Mouse (Mus musculus) layer of hippocampus, adult 18-20 months (tissue): ENCODE results near the gene Gm9887. TPM values are rescaled to one million over a fixed set of nuclear protein-coding genes. Genes with fewer than 3 reads are reported as not detected.
A peak's percentile ranks its signal among the peaks of the same experiment; 100 is the strongest.

Source experiments
- DNase-seq, 2 experiments: peaks; one replicate each; pipeline ENCODE4 v3.0.0; 2022; ENCODE audit warnings: low spot score in 2 of 2
- long read RNA-seq: library from polyadenylated mRNA; stranded (forward); transcript quantifications from one replicate; pipeline ENCODE4 v2.0.0, GENCODE M21; 2021
- total RNA-seq, 2 experiments: library from RNA; stranded (reverse); gene quantifications; 2 replicates each; pipeline ENCODE4 v1.2.3; 2021

The Gm9887 gene
- total RNA-seq = not detected
- long read RNA-seq, partial matches to known transcripts = 0 of 2 reads
- long read RNA-seq, other reads (novel, unspliced or antisense) = 0 of 2 reads

DNA sequence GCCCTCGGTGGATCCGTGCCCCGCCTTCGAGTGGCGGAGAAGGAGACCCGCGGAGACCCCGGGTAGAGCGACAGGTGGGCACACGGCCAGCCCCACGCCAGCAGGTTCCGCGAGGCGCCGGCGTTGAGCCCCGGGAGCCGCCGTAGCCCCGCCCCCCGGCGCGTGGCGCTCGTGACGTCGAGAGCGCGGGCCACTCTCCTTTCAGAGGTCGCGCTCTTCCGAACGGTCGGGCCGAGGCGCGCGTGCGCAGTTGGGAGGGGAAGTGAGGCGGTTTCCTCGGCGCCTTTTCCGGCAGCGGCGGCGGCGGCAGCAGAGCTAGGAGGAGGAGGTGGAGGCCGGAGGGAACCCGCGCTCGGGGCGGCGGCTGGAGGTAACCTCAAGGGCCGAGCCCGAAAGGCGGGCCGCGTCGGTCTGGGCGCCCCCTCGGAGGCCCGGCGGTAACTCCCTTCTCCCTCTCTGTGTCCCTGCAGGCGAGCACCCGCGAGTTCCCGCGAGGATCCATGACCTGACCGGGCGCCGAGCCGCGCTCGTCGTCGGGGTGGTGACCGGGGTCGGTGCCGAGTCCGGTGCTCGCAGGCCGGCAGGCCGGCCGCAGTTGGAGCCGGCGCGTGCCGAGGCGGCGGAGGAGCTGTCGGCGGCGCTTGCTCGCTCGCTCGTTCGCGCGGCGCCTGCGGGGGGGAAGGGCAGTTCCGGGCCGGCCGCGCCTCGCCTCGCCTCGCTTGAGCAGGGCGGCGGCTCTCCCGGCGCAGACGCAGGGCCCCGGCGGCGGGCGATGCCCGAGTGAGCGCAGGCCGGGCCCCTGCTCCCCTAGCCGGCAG lies at the start of gene Gm9887, which contains the start of gene Arf6:
Gm9887 (minus strand) TSS at position 605 of the 818 bp plus-strand sequence.
Arf6 (plus strand) TSS at position 297 of the 818 bp plus-strand sequence.
- DNase-seq = peak; percentile 97

GRCm38 (mm10) chr12:69420716-69421115 lies 48.5 kb upstream of the Gm9887 start:
- no peak for DNase-seq

GRCm38 (mm10) chr12:69419606-69420005 lies 47.3 kb upstream of the Gm9887 start:
- DNase-seq = no peak

DNA sequence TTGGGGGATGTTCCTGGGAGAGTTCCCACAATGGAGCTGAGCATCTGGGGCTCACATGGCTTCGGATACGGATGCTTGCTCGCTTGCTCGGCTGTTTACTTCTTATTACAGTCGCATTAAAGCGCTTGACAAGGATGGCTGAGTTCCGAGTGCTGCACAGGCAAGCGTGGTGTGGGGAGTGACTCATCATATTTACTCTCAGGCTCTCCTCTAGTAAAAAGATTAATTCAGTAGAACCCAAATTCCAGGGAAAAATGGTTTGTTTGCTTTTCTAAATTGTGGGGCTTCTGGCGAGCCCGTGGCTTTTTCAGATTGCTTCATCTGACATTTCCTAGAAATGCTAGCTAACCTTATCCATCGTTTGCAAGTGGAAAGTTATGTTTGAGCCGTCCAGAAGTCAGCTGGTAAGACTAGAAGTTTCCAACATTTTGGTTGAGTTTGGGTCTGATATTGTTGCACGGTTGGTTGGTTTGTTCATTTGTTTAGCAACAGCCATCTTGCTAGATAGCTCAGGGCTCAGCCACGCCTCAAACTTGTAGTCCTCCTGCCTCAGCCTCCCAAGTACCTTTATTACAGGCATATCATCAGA lies 46.9 kb upstream of the Gm9887 start:
- peak in 1 of 2 experiments; percentile 41 for DNase-seq

DNA sequence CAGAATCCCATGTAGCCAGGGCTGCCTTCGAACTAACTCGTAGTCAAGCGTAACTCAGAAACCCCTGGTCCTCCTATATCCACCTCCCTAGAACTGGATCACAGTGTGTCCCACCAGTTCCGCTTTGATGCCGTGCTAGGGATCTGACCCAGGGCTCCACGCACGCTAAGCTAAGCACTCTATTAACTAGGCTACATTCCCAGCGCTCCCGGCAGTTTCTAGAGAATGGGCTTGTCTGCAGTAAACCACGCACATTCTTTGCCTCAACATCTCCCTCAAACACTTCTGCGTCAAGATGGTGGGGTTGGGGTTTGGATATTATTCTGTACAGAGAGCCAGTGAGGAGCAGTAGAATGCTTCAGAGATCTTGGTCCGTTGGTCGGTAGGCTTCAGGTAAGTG lies 46.3 kb upstream of the Gm9887 start:
- DNase-seq = no peak

DNA sequence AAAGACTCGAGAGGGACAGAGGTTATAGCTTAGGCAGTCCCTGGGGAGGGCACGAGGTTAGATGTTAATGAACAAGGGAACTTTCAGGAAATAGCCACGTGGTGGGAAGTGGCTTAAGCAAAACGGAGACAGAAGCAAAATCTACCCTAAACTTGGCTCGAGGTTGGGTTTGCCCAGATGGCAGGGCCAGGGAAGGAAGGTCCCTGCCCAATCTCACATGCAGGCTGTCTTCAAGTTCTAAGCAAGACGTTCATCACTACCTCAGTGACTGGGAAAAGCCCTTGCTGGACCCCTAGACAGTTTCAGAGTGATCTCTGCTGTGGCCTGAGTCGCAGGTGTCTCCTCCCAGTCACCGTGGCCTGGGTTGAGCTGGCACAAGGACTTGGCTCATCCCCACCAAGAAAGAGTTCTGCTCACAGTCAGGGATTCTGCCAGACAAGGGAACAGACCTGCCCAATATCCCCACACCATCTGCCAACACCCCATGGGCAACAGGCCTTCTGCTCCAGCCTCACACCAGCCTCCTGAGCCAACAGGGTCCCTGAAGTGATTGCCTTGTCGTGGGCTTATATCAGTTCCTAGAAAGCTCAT lies 45.5 kb upstream of the Gm9887 start:
- DNase-seq = no peak

- no peak for DNase-seq
These were observed 44.5 kb upstream of the Gm9887 start for GRCm38 (mm10) chr12:69416793-69417192.

- no peak for DNase-seq
These were observed 42.7 kb upstream of the Gm9887 start for GRCm38 (mm10) chr12:69414826-69415572.

DNA sequence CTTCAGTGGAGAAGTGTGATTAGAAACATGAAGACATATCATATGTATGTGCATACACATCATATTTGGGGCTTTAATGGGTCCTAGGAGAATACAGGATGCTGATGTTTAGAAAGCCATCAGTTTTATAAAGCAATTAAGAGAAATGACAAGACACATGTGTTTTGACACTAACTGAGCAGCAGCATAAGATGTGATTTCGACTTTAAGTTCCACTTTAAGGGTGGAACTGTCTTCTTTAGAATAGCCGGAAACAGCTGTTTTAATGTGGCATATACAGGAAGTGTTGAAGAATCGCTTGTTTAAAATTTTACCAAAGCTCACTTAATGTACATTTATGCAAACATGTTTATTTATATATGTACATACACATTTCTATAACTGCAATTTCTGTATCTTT lies 41.0 kb upstream of the Gm9887 start:
- no peak for DNase-seq

GRCm38 (mm10) chr12:69411936-69412335 lies 39.7 kb upstream of the Gm9887 start:
- DNase-seq = no peak

DNA sequence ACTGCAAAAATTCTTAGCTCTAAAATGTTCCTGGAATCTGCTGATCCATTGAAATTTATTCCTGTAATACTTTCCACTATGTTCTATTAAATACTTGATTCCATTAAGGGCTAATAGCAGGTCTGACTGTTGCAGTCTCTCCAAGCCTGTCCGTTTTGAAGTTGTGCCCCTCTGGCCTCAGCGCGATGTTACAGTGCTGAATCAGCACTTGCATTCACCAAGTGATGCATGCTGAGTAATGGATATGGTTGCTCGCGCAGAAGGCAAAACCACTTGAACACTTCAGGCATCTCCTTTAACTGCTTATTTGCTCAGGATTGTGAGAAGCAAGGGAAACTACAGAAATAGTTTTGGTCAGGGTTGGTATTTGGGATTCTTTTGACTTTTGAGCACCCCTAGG lies 38.5 kb upstream of the Gm9887 start:
- DNase-seq = no peak

DNA sequence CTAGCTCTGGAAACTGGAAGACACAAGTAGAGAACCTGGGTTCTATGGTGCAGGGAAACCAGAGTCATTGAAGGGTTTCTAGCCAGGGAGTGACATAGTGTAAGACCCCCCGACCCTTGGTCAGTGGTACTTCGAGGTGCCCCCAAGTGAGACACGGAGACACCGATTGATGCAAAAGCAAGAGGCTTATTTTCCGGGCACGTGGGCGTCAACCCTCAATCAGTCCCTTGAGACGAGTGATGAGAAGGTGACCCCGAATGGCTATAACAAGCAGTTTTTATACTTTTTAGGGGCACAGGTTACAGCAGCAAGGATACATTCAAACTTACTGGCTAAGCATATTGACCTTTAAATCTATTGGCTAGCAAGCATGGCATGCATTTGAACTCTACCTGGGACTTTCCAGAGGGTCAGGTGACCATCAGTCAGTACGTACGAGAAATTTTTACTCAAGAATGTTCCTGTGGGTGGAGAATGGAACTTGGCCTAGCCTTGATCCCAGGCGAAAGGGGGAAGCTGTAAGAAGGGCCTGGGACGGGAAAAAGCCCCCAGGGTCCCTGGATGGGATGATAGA lies 30.4 kb upstream of the Gm9887 start:
- DNase-seq = no peak

GRCm38 (mm10) chr12:69402100-69402499 lies 29.8 kb upstream of the Gm9887 start:
- DNase-seq = no peak

DNA sequence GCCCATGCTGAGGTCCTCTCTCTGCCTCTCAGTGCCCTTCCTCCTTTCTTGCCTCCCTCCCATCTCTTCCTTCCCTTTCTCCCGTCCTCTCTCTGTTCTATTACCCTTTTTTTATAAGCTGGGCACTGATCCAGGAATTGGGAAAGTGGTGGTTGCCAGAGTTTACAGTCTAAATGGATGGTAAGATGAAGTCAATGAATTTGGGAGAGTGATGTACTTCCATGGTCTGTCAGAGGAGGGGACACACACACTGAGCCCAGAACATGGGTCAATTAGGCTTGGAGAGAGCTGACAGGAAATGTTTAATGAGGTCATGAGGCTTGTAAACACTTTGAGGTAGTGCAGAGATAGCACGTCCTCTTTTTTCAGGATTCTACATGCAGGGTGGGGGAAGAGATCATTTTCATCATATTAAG lies 28.6 kb upstream of the Gm9887 start:
- no peak for DNase-seq

GRCm38 (mm10) chr12:69400367-69400766 lies 28.1 kb upstream of the Gm9887 start:
- no peak for DNase-seq

DNA sequence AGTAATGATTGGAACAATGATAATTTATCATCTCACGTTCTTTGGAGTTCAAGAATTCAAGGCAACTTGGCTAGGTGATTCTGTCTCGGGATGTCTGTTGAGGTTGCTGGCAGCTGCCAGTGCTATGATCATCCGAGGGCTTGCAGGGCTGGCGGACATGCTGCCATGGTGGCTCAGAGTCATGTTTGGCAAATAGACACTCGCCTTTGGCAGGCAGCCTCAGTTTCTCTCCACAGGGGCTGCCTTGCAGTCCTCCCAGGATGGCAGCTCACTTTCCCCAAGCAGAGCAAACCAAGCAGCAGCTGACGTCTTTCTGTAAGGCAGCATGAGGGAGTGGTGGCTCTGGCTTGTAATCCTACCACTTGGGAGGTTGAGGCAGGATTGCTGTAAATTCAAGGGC lies 22.2 kb upstream of the Gm9887 start:
- no peak for DNase-seq

DNA sequence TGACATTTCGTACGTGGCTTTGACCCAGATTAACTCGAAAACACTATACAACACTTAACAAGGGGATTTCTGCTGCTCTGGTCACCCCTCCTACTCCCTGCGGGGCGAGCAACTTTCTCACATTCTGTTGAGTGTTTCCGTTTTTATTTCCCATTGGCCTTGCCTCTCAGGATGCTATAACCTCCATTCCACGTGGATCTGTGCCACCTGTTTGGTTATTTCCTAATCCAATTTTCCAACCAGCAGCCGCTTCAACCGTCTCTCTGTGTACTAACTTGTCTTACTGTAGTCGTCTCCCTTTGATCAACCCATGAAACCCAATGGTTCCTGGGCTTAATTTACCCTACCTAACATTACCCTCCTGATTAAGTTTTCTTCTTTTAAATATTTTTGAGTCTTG lies 20.8 kb upstream of the Gm9887 start:
- DNase-seq = no peak

- no peak for DNase-seq
These were observed 17.9 kb upstream of the Gm9887 start for GRCm38 (mm10) chr12:69390000-69390698.

DNA sequence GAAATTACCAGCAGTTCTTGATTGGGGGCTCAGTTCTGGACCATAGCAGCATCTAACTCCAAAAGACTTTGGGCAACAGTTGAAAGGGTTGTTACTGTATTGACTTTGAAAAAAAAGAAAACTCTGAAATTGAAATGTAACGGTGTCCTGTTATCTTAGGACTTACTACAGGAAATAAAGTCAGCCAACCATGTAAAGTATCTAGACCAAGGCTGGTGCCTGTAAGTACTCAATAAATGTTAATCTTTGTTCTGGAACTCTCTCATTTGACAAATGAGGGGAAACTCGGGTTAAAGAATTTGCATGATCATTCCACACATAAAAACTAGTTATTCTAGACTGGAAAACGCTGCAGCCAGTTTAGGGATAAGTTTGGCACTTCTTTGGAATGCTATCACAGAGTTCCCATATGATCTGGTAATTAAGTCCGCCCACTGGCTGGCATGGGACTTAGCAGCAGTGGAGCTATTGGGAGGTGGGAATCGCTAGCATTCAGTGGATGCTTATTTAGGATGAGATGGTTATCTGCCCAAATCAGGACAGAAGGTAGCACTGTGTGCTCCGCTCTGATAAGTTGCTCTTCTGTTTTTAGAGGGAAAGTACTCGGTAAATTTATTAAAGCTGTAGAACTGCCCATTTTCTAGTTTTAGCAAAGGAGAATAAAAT lies 17.1 kb upstream of the Gm9887 start:
- peak; percentile 27 to 64 for DNase-seq

- DNase-seq = no peak
These were observed 16.1 kb upstream of the Gm9887 start for GRCm38 (mm10) chr12:69388321-69388869.
